Mouse (Mus musculus) CD4-positive, CD25-positive, alpha-beta regulatory T cell, adult 4 months (primary cell): ENCODE data around the gene Rfx8. TPM values are rescaled to one million over a fixed set of nuclear protein-coding genes. Genes with fewer than 3 reads are reported as not detected.
"Not testable (repeated sequence)": the region's sequence is repeated elsewhere in the genome, so short reads cannot be mapped to it uniquely, and the experiment has no call there.

Experiments
- ATAC-seq: one replicate; pipeline ENCODE4 v1.8.0; 2017
- polyA plus RNA-seq, 2 experiments: library from polyadenylated mRNA; unstranded; fragments of 100-300 nt; shearing (Covaris generic); gene quantifications; one replicate each; pipeline ENCODE4 v1.2.1; 2017

Rfx8 gene
- polyA plus RNA-seq, 2 experiments from 2014 or later, result not detected

GRCm38 (mm10) chr1:39688573-39688972, 32.2 kb downstream of the Rfx8 start:
- ATAC-seq, result no peak

DNA sequence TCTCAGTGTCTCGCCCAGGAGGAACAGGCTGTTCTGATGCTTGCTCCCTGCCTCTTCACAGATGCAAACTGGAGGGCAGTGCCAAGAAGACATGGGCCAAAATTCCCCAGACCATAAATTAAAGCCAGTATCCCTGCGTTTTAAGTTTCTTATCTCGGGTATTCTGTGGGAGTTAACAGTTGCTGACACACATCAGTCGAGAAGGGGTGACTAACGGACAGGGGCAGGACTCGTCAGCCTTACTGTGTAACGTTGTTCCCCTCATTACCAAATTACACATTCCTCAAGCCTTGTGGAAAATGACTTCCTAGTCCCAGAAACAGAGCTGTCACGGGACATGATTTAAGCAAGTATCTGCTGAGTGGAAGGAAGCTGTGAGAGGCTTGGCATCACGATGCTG, 33.5 kb downstream of the Rfx8 start:
- ATAC-seq, result no peak

DNA sequence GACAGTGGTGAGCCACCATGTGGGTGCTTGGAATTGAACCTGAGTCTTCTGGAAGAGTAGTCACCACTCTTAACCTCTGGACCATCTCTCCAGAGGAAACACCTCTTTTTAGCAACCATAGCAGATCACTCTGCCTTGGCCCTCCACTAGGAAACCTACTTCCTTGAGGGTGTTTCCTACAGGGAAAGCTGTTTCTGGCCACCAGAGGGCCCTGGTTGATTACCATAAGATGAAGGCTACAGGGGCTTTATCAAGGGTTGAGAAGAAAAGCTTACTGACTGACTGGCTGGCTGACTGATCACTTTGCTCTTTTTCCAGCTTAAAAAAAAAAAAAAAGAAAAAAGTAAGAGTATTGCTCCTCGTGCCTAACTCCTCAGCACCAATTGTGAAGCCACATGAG, 35.0 kb downstream of the Rfx8 start:
- ATAC-seq, result peak; percentile 81

DNA sequence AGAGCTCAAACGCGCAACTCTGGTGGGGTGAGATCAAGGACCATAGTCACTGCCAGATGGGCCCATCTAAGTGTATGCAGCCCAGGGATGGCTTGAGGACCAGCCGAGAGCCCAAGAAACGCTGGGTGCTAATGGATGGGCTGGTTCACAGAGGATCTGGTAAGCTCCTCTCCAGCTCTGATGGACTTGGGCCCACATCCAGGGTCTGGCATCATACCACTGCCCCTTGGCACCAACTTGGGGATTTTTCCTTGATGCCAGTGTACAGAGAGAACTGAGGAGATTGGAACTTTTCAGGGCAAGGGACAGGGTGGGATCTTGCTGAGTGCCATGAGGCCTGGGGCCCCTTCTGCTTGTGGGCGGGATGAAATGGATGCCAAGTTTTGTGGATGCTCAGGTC, 39.2 kb downstream of the Rfx8 start:
- no peak for ATAC-seq

DNA sequence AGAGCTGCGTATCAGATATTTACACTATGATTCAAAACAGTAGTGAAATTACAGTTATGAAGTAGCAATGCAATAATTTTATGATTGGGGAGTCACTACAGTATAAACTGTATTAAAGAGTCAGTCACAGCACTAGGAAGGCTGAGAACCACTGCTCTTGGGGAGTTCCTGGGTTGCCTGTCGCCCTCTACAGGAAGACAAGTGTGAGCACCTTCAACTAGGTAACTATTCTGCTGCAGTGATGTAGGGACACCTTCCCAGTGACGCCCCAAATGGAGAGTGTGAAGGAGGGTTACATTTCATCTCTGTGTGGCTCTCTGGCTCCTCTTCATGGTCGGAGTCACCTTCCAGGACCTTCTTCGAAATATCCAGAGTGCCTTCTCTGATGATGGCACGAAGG, 40.3 kb downstream of the Rfx8 start:
- ATAC-seq, result no peak

DNA sequence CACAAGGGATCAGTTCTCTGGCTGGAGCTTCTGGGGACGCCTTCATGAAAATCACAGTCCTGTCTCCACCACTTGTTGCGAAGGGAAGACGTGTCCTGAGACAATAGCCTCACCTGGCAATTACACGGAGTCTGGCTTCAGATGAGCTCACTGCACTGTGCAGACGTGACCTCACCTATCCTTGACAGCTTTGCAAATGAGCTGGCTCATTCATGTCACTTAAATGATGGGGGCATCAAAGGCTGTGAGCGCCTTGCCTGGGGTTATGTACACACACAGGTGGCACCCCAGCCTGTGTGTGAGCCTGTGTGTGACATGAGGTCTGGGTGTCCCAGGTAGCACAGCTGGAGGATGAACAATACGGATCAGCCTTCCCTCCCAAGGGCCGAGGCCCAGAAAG, 41.9 kb downstream of the Rfx8 start:
- ATAC-seq, result no peak

DNA sequence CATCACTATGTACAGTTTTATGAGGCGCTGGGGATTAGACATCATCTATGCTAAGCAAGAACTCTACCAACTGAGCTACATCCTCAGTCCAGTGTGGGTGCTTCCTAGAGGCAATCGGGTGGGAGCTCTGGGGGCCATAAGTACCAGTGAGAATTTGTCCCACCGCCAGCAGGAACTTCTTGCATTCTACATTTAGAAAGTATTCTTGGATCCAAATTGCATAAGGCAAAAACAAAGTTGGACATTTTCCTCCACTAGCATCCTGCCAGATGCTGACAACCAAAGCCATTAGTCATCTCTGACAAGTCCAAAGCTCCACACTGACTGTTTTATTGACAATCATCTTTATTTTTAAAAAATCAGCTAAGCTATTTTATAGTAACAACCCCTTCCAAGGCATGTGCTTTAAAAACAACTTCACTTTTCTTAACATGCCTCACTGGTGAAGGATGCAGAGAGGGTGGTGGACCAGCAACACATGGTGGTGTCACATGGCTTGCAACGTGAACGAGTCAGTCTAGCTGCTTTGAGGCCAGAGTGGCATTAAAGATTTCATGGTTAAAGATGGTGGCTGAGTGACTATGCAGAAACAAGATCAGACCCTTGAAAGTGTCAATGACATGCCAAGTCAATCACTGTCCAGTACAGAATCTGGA, 44.4 kb downstream of the Rfx8 start:
- ATAC-seq, result no peak

DNA sequence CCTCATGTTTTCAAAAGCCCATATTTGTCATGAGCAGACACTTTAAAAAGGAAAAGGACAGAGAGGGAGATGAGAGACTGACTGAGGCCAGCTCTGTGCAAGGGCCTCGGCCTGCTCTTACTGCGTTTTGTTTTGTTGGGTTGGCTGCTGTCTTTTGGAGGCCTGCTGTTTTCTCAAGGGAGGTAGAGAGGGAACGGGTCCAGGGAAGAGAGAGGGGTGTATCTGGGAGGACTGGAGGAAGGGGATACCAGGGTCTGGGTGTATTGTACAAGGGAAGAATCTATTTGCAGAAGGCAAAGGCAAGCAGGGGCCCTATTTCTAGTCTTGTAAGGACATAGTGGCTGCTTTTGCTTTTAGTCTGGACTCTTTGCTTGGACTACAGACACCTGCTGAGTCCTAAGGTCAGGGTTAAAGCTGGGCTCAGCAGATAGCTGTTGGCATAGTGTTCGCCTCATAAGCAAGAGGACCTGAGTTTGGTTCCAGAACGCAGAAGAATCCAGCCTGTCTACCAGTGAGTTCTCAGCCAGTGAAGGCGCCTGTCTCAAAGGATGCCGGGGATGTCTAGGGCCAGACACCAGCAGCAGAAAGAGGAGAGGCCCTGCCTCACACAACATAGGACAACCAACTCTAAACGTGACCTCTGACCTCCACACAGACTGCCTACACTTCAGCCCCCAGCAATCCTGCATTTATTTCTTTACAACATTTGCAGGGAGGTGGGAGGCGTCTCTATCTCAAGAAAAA, 48.3 kb downstream of the Rfx8 start:
- ATAC-seq, result no peak

- no peak for ATAC-seq
Measured at GRCm38 (mm10) chr1:39670211-39670935, 50.4 kb downstream of the Rfx8 start.

- no peak for ATAC-seq
Measured at GRCm38 (mm10) chr1:39666751-39667252, 54.0 kb downstream of the Rfx8 start.

GRCm38 (mm10) chr1:39664039-39664625, 56.7 kb downstream of the Rfx8 start:
- ATAC-seq, result no peak

- ATAC-seq, result no peak
Measured at GRCm38 (mm10) chr1:39663050-39663449, 57.7 kb downstream of the Rfx8 start.

GRCm38 (mm10) chr1:39656976-39657529, 63.7 kb downstream of the Rfx8 start:
- no peak for ATAC-seq

DNA sequence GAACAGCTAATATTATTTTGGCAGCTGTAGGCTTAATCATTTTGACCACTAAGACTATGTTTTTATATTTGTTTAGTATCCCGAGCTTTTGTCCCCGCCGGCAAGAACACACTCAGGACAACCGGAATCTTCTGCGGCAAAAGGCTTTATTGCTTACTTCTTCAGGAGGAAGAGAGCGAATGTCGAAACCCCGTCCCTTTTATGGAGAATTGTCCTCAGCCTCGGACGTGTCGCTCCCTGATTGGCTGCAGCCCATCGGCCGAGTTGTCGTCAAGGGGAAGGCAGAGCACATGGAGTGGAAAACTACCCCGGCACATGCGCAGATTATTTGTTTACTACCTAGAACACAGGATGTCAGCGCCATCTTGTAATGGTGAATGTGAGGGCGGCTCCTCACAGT, 65.9 kb downstream of the Rfx8 start:
- not testable (repeated sequence) for ATAC-seq

- ATAC-seq, result no peak
Measured at GRCm38 (mm10) chr1:39653028-39653427, 67.8 kb downstream of the Rfx8 start.

GRCm38 (mm10) chr1:39651241-39651548, 69.6 kb downstream of the Rfx8 start, which contains the start of gene Creg2:
Gene Creg2 (minus strand): TSS chr1:39651474.
- peak; percentile 71 for ATAC-seq

DNA sequence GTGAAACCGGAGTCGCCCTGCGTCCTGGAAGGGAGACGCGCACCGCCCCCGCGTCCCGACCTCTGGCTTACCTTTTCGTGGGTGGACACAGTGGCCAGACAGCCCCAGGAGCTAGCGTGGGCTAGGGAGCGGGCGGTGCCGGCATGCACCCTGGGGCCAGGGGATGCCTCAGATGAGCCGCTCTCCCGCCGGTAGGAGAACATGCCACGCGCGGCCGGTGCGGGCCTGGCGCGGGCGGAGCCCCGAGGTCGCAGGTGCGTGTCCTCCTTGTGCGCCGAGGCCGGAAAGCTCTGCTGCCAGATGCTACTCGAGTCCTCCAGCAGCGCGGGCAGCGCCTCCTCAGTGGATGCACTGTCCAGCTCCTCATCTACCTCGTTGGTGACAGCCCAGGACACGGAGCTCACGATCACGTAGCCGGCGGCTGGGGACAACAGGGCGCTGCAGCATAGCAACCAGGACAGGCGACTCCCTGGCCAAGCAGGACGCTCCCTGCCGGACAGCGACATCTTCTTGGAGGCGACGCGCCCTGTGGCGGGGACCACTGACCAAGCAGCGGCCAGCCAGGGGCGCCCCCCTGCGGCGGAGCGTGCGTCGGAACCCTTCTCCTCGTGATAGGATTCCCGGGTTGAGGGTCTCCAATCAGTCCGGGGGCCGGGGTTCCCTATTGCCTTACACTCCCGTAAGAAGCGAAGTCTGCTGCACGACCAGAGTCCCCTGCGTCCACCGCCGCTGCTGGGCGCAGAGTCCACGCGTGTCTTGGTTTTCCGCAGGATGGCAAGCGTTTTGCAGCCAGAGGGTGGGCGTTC, 70.2 kb downstream of the Rfx8 start:
- no peak for ATAC-seq

DNA sequence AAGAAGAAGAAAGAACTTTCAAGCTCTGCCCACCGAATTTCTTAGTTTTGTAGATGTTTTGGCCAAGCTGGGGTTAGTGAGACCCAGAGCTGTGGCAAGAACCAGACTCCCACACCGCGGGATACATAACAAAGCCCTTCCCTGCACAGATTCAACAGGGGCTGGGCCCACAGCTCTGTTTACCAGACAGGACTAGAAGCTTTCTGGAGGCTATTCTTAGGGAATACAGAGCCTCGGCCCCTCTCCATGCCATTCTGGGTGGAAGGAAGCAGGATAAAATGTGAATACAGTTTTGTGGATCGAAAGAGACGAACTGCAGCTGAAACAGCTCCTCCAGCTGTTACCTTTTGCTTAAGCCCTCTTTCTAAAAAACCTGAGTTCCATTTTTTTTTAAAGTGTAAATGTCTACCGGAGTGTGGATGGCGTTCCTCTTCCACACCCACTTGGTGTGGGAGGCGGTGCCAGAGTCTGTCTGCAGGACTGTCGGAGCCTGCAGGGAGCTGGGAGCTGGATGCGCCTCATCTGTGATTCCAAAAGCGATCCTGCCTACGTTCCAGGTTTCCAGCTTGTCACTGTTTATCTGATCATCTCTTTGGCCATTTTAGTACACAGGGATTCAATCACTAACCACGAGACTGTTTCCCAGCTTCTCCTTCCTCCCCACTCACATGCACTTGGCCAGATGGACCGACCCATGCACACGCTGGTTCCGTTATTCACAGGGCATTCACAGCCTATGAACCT, 70.9 kb downstream of the Rfx8 start:
- no peak for ATAC-seq

- no peak for ATAC-seq
Measured at GRCm38 (mm10) chr1:39648584-39648983, 72.2 kb downstream of the Rfx8 start.

DNA sequence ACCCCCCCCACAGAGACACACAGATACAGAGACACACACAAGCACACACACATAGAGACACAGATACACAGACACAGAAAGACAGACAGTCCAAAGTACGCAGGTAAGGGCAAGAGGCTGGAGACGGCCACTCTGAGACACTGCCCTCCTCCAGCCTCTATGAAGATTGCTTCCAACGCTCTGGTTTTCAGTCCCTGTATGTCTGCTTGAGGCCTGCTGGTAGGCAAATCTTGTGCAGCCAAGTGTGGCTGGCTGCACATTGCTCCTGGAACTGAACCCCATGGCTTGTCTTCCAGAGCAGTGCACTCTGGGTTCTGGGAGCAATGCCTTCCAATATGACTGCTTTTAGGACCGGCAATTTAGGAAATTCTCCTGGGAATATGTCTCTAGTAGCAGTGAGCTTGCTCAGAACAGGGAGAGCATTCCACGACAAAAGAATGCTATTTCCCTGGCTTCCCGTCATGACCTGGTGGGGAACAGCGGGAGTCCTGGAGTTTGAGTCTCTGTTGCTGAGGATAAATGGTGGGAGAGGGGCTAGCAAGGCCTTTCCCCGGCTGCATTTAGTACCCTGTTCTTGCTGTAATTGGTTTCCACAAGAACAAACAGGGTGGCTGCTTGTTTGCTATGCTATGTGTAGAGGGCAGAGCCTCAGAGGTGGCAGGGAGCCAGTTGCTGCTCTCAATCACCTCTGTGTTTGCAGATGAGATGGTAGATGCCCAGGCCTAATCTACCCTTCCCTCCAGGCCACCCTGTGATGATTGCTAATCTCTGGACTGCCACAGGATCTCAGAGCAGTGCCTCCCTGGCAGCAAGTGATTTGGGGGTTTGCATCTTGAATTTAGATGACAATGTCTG, 74.7 kb downstream of the Rfx8 start:
- ATAC-seq, result no peak
